Mouse (Mus musculus) bone marrow, adult 2 months (tissue): ENCODE measurements around the gene Nipsnap2.

Source experiments
- CTCF ChIP-seq: fragments of 200-500 bp; IDR thresholded peaks from 2 replicates; pipeline ENCODE4 v1.5.1; 2011; ENCODE audit warnings: low read length, control low read depth; ENCODE audit not compliant: control insufficient read depth, insufficient read depth
- POLR2A ChIP-seq: fragments of 200-500 bp; IDR thresholded peaks from 2 replicates; pipeline ENCODE4 v1.6.1; 2011; ENCODE audit warnings: low read depth, mild to moderate bottlenecking, control low read depth, low read length, borderline replicate concordance; ENCODE audit not compliant: control insufficient read depth

DNA sequence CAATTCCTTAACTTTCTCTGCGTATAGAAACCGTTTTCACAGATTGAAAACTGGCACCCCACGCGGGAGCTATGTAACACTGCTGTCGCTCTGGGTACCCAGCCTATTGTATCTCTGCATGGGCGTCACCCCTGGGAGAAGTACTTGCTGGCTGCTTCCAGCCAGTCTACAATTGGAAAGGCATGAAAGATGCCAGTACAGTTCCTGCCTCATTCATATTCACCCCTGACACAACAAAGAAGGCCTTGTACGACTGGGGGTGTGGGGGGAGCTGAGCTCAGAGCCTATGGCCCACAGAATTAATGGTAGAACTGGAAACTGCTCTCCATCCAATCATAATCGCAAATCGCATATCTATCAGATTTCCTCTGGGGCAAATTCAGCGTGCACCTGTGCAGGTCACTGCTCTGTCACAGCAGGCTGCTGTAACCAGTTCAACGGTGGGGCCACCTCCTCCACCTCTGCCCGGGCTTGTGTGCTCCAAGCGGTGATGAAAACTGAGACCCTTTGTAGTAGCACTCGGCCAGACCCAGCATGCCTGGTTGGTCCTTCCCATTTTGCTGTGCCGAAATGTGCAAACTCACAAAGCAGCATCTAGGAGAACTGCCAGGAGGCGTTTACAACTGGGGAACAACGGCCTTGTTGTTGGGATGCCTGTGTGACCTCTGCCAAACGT, 37.1 kb downstream of the Nipsnap2 start:
- TF ChIP-seq CTCF (no peak), POLR2A (no peak)
